Mouse (Mus musculus) adipocyte (in vitro differentiated cells): ENCODE data around the gene Anks1.

ENCODE experiments used
- DNase-seq: peaks from one replicate; pipeline ENCODE4 v3.0.0-alpha.2; 2016; ENCODE audit warnings: low spot score

Anks1 gene

DNA sequence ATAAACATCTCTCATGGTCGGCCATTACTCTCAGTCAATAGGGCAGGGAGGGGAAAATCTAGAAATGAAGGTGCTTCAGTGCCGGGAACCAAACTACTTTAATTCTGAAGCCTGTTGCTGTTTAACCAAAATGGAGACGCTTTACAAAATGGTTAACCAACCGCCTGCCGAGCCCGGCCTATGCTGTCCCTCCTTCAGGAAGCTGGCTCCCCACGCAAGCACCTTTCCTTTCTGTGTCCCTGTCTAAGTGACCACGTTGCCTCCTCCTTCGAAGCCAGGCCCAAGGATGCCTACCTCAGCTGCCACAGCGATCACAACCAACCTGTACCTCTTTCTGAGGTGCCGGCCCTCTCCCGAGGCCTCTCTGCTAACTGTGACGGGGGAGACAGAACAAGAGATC lies 188.2 kb downstream of the Anks1 start:
- DNase-seq = no peak

DNA sequence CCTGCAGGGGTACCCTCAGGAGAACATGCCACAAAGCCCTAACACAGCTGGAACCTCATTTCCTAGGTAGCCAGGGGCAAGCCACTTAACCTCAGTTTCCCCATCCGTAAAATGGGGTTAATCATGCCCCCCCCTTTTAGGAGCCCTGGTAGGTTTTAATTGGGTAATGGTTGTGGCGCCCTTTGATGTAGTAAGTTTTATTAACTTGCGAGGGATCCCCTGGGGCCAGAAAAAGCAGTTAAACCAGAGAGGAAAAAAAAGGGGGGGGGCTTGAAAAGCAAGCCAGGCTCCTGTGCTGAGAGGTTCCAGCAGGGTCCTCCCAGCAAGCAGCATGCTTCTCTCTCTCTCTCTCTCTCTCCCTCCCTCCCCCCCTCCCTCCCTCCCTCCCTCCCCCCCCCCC lies 190.0 kb downstream of the Anks1 start:
- DNase-seq = no peak

DNA sequence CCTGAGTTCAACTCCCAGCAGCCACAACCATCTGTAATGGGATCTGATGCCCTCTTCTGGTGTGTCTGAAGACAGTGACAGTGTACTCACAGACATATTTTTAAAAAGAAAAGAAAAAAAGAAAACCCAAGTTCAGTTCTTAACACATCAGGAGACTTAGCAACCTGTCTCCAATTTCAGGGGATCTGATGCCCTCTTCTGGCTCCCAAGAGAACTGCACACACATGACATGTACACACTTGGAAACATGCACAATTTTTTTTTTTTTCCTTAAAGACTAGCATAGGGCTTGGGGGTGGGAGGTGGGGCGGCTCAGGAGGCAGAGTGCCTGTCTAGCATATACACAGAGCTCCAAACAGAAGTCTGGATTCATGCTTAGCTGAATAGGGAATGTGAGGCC lies 191.6 kb downstream of the Anks1 start:
- DNase-seq = no peak

DNA sequence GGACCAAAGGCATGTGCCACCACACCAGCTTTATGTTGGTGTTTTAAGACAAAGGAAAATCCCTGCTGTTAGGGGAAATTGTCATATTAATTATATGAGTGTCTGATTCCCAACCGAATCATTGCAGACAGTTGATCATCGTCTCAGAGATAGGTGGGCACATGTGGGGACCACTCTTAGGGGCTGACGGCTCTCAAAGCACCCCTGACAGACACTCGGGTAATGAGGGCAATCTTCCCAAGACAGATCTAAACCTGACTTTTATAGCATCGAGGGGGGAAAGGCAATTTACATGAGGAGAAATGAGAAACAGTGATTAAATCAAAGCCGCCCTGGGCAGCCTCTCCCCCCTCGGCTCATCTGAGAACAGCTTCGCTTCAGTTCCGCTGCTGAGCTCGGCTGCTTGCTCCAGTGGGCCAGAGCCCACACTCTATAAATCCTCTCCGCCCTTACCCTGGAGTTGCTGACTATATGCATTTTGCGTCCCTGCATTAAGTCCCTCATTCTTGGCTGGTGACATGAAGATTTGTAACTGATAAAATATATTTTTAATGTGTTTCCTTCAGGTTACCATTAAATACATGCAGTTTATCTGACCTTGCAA lies 192.3 kb downstream of the Anks1 start:
- DNase-seq = no peak

DNA sequence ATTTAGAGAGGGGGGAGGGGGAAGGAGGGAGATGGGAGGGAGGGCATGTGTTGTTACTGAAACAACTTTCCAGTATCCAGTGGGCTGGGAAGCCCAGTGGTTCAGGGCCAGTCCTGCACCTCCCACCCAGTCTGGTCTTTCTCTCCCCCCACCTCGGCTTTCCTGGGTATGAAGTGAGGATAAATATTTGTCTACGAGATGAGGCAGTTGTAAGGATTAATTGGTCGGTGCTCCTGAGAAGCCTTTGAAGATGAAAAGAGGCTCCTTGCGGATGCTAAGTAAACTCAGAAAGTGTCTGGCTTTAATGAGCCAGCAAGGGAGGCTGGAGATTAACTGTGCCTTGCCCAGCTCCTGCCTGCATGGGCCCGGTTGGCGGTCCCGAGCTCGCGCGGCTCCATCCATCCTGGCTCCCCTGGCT lies 192.8 kb downstream of the Anks1 start:
- no peak for DNase-seq

DNA sequence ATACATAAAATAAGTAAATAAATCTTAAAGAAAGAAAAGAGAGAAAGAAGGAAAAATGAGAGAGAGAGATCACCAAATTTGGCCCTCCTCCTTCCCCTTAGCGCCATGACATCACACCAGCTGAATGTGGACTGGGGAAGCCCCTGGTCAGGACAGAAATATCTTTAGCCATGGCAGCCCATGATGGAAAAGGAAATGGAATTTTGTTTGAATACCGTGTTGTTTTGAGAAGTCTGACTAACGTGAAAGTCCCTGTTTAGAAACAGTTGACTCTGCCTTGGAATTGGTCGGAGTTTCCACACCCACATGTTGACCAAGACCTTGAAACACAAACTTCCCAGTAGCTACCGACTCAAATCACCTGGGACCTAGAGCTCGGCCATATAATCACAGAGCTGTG lies 195.3 kb downstream of the Anks1 start:
- no peak for DNase-seq

DNA sequence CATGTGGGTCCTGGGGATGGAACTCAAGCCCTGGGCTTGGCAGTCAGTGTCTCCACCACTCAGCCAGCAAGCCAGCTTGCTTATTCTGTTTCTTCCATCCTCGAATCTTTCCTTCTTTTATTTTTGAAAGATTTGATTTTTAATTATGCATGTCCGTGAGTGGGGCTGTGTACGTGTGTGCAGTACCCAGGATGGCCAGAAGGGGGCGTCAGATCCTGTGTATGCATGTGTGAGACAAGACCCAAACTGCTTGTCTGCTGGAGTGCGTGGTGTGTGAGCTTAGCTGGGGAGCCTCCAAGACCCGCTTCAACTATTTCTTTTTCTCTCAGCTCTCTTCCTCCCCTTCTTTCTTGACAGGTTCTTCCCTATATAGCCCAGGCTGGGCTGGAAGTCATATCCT lies 197.2 kb downstream of the Anks1 start:
- DNase-seq = no peak

DNA sequence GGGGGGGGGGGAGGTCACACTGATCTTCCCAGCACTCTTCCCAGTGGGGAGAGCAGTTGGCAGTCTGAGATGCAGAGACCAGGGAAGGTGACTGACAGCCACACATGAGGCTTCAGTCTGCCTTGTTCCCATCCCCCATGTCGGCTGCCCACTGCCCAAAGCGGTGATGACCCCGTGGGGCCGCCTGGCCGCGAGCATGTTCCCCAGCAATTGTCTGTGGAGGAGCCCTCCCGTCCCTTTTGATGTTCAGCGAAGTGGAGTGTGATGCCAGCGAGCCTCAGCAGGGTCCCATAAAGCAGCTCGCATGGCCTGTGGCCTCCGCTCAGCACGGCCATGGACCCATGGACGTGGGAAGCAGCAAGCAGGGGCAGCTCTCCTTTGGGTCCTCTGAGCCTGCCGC lies 198.2 kb downstream of the Anks1 start:
- no peak for DNase-seq

DNA sequence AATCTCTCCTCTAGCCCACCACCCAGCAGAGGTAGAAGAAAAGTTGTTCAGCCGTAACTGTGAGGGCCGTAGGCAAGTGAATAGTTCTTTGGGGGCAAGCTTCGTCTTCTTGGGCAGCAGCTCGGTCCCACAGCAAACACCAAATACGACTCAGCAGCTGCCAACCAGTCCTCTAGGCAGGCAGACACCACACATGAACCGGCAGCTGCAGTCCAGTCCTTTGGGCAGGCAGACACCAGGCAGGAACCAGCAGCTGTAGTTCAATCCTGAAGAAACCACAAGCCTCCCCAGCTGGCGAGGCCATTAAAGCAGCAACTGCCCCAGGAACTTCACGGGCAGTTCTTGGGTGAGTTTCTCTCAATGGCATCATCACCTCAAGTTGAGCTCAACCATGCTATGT lies 203.2 kb downstream of the Anks1 start:
- no peak for DNase-seq
